Mouse (Mus musculus) kidney, postnatal 10 days (tissue): Measurements from ENCODE around the gene Prm2.

Experiments used
- DNase-seq: peaks from one replicate; pipeline ENCODE4 v3.0.0; 2021; ENCODE audit warnings: mixed read lengths

The Prm2 gene

DNA sequence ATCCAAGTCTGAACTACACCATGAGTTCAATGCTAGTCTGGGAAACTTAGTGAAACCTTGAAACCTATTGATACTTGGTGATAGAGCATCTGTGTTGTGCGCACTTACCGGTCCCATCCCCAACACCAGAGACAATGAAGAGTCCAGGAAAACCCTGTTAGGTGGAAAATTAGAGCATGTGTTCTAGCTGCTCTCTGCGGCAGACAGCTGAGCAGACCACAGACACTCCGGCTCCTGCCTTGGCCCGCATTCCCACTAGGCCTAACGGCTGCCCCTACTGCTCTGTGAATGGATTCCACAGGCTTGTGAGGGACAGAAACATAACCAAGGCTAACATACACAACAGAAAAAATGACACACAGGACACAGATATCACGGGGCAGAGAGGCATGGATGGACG lies 22.4 kb downstream of the Prm2 start:
- DNase-seq = no peak

DNA sequence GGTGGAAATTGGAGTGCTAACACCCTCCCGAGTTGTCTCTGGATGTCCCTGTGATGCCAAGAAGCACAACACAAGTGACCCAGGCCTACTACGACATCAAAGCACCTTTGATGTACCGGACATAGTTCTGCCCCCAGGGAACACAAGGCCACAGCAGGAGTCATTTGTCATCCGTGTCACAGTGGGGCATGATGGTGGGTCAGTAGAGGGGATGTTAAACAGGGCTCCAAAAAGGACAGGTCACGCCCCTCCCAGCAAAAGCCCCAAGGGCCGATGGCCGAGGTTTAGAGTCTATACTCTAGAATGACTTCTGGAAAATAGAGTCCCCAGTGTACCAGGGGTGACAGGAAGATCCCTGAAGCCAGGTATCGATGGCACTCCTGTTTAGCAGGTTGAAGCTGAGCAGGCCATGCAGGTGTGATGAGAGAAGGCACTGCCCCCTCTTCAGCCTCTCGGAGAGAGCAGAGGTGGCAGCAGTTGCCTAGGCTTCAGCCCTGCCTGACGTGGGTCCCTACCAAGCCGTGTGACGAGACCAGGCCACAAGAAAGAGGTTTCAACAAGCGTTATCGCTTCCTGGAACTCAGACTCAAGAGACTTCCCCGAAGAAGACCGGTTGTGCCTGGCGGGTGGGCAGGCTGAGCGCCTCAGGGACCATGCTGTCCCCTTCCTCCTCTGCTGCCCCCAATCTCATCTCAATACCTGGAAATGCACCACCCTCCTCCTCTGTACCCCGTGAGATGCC lies 24.0 kb downstream of the Prm2 start:
- no peak for DNase-seq

DNA sequence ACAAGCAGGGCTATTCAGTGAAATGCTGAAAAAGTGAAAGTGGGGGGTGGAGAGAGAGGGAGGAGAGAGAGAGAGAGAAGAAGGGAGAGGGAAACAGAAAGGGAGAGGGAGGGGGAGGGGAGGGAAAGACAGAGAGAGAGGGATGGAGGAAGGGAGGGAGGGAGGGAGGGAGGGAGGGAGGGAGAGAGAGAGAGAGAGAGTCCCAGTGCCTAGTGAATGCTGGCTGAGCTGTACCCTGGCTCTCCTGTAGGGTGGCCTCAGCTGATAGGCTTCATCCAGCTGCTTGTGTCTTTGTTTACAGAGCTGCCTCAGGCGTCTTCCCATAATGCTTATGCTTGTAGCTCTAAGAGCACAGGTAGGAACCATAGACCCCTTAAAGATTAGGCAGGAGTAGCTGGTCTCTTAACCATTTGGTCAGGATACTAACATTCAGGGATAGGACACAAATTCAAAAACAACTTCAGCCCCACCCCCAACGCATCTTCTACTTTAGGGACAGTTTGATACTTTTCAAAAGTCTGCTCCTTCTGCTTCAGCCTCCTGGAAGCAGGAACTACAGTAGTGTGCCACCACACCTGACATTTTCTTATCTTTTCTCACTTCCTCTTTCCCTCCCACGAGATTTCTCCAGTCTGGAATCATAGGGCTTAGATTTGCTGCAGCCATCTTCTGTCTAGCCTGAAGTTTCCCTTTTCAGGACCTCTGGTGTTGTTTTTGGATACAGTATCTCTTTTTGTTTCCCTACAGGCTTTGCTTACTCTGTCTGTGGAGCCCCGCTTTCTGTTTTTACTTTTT lies 25.2 kb downstream of the Prm2 start:
- DNase-seq = no peak

DNA sequence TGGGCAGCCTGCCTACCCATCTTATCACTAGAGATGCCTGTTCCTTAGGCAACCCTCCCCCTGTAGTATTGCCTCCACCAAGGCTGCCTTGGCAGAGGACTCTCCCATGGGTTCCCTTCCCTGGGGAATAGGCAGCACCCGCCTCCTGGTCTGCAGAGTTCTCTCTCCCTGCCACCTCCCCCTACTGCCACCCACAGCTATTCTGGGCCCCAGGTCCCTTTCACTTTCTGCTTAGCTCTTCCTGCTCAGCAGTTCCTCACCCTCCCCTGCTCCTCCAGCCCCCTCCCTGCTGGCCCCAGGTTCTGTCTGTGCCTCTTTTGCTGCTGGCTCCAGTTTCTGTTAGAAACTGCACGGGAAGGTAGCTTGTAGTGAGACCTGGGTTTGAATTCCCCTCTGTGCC lies 26.3 kb downstream of the Prm2 start:
- DNase-seq = no peak

DNA sequence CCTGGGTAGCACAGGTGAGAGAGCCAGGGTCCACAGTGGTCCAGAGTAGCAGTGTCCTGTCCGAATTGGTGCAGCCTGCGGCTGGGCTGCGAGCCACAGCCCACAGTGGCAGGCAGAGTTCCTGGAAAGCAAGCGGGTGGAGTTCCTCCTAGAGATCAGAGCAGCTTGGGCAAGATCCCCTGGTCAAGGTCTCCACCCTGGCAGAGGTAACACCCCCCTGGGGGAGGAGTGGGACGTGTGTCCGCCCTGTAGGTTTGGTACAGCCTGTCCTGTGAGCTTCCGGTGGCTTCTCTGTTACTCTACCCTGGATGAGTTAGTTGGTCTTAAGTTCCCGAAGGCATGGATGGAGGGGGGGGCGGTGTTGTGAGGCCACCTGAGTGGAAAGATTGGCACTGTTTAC lies 27.1 kb downstream of the Prm2 start:
- DNase-seq = no peak

DNA sequence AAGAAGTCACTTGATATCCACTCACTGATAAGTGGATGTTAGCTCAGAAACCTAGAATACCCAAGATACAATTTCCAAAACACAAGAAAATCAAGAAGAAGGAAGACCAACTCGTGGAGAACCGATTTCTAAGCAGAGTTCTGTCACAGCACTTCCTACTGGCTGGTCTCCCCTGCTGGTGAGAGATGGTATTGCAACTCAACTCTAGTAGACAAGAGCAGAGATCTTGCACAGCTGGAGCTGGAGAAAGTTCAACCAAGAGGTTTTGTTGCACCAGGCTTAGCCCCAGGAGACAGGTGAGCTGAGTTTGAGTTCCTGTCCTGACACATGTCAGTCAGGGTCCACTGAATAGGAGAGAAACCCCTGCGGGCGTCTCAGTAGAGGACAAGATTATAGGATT lies 28.8 kb downstream of the Prm2 start:
- DNase-seq = peak; percentile 89

DNA sequence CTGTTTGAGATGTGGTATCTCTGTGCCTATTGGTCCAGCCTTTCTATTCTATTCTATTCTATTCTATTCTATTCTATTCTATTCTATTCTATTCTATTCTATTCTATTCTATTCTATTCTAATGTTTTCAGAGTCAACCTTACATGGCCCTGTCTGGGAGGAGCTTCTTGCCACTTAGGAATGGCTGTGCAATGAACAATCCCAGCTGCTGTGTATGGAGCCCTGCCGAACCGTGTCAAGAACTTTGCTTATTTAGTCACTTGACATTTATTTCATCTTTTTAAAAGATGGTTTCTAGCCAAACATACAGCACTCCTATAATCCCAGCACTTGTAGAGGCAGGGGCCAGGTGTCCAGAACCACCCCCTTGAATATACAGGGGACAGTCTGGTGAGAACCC lies 31.6 kb downstream of the Prm2 start:
- peak; percentile 70 for DNase-seq

DNA sequence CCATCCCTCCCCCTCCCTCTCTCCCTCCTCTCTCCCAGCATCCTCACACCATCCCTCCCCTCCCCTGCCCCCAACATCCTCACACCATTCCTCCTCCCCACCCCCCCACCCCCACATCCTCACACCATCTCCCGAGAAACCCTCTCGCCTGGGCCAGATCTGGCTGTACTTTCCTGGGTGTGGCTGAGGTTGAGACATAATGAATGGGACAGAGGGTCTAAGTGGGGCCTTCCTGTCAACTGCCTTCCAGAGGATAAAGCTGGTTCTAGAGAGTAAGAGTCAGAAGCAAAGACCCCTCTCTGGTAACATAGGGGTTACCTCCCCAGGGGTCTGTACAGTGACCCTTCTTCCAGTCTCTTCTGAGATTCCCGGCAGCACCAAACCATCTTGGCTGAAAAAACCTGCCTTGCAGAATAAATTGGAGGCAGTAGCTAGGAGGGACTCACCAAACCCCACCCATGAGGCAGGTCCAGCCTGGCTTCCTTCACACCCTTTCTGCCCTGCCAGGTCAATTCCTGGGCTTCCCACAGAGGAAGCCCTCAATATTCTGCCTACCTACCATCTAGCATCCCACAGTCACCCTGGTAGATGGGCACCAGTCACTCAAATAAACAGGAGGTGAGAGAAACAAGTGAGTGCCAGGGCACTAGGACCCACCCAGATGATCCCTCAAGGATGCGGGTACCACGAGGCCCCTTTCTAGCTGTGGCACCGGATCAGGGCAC lies 32.2 kb downstream of the Prm2 start:
- DNase-seq = no peak

DNA sequence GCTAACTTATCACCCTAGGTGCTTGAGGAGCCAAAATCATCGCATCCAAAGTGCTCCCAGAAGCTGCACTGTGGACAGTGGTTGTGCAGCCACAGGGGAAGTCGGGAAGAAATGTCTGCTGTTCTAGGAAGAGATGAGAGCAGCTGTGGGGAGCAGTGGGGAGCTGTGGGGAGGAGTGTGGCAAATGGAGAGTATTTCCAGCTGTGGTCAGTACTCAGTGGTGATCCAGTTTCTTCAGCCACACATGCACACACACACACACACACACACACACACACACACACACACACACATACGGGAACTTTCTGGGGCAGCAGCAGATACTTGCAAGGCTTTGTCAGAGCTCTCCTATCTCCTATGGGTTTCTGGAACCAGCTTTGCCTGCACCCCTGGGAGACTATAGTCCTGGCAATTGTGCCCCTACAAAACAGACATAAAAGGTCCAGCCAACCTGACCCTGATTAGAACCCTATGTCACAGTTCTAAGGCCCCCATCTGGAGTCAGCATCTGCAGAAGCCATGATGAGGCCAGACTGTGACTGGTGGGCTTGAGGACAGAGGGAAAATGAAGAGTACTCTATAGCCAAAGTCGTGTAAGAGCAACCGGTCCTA lies 33.3 kb downstream of the Prm2 start:
- peak; percentile 52 for DNase-seq

DNA sequence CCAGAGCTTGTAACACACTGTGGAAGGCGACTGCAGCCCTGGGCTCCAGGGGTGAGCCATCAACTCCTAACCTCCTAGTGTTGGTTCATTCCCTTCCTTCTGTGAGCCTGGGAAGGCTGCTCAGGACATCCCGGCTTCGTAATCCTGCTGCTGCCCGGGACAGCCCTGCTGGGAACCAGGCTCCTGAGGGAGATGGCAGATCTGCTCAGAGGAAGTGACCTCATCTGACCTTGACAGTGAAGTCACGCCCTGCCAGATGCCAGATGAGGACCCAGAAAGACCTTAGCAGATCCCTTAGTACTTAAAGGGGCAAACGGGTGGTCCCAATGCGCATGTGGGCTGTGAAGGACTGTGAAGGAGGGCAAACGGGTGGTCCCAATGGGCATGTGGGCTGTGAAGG lies 34.8 kb downstream of the Prm2 start:
- no peak for DNase-seq

DNA sequence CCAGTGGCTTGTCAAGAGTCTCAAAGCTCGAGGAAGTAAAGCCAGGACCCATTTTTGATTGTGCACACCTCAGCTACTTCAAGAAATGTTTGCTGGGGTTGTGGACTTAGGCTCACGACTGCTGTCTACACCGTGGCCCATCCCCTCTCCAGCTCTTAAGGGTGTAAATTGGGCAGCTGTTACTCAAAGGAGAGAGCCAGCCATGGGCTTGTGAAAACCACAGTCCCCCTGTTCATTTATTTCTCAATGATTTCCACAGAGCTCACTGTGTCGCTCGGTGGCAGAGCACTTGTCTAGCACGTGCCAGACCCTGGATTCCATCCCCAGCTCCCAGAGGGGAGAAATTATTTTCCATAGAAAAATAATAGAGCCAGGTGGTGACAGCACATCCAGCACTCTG lies 39.8 kb downstream of the Prm2 start:
- DNase-seq = no peak

DNA sequence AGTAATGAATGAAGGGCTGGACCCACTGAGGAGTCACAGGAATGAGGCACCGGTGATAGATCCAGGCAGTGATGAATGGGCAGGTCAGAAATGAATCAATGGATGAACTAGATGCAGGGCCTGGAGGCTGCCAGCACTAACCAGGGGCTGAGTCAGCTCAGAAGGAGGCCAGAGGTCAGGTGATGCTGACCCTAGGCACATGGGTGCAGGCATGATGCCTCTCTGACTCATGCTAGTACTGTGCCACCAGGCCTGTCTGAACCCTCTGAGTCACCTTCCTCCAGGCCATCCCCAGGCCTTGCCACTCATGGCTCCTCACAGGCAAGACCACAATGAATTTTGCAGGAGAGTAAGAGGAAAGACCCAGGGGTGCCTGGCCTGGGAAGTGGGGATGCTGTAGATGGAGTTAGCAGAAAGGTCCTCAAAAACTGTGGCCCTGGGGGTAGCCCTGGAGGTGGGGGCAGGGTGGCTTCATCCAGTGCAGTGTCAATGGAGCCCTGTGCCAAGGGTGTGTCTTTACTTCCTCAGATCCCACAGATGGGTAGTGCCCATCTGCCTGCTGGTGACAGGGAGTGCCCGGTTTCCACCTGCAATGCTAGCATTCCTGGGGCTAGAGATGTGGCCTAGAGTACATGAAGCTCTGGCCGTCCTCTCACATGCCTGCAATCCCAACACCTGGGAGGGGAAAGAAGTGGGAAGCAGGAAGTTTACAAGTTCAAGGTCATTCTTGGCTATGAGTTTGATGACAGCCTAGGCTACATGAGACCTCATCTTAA lies 41.2 kb downstream of the Prm2 start:
- DNase-seq = no peak

DNA sequence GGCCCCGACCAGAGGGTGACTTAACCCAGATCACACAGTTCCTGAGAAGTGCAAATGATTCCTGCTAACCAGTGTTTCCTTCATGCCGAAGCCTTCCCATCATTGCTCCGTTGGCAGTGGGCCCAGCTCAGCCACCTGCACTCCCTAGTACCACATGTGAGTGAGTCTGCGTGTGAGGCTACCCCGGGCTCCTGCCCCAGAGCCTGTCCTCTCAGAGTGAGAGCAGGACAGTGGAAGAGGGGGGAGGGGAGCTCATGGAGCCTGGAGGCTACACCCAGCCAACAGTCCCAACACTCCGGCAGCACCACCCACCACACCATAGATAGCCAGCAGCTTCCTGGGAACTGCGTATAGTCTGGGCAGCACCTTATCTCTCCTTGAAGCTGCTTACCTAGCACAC lies 46.1 kb downstream of the Prm2 start:
- DNase-seq = peak; percentile 50

DNA sequence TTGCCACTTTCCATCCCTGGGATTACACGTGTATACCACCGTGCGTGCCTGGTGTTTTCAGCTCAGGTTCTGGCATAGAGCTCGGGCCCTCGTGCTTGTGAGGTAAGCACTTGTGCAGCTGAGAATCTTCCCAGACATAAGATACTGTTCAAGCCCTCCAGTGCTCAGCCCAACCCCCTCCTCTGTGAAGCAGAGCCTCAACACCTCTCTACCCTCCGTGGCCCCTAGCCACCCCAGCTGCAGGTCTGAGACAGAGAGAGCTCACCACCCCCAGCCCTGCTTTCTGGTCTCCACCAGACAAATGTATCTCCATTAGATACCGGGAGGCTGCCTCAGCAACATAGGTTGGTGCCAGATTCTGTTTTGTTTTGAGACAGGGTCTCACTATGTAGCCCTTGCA lies 46.7 kb downstream of the Prm2 start:
- DNase-seq = no peak
